Mouse (Mus musculus) bone marrow macrophage, adult 2 months (primary cell): ENCODE measurements around the gene Polm. TPM values are rescaled to one million over a fixed set of nuclear protein-coding genes. Genes with fewer than 3 reads are reported as not detected.

Experiments
- H3K27ac ChIP-seq: 2 replicates; pipeline ENCODE4 v1.5.1; 2012; ENCODE audit warnings: low read depth, low read length; ENCODE audit not compliant: insufficient read depth
- H3K4me1 ChIP-seq: 2 replicates; pipeline ENCODE4 v1.6.1; 2012; ENCODE audit warnings: low read length; ENCODE audit not compliant: control insufficient read depth, insufficient read depth
- H3K4me3 ChIP-seq: 2 replicates; pipeline ENCODE4 v1.5.1; 2012; ENCODE audit warnings: mild to moderate bottlenecking, low read length, moderate library complexity; ENCODE audit not compliant: insufficient read depth
- CTCF ChIP-seq: IDR thresholded peaks from 2 replicates; pipeline ENCODE4 v1.5.1; 2012; ENCODE audit warnings: low read depth, mild to moderate bottlenecking, low read length, moderate library complexity
- POLR2A ChIP-seq: IDR thresholded peaks from 2 replicates; pipeline ENCODE4 v1.6.1; 2012; ENCODE audit warnings: mild to moderate bottlenecking, low read depth, low read length, borderline replicate concordance
- polyA plus RNA-seq: library from polyadenylated mRNA; stranded (reverse); fragments of >200 nt; gene quantifications from 2 replicates; pipeline ENCODE4 v1.2.4, GENCODE M21; 2012; ENCODE audit not compliant: missing spikeins, insufficient read depth, insufficient read length

The Polm gene
- polyA plus RNA-seq, 1 experiment, result 11.4 TPM

- peaks cover 6% of the 10 kb centered on the region; the same call in 1 of the 2 replicates for H3K4me1 ChIP-seq
- TF ChIP-seq CTCF (no peak), POLR2A (no peak)
- no peak overlapping the region for H3K4me3 ChIP-seq
- H3K27ac ChIP-seq, result no peak overlapping the region
Measured at GRCm38 (mm10) chr11:5855902-5856301, 18.1 kb upstream of the Polm start.

- peaks cover 6% of the 10 kb centered on the region; the same call in 1 of the 2 replicates for H3K4me1 ChIP-seq
- no peak overlapping the region for H3K4me3 ChIP-seq
- no peak overlapping the region for H3K27ac ChIP-seq
- TF ChIP-seq POLR2A, result no peak
- TF ChIP-seq CTCF, result no peak
Measured at GRCm38 (mm10) chr11:5855481-5855880, 17.7 kb upstream of the Polm start.

GRCm38 (mm10) chr11:5852314-5852713 is 14.5 kb upstream of the Polm start:
- TF ChIP-seq CTCF, result no peak
- TF ChIP-seq POLR2A, result no peak
- peaks cover 6% of the 10 kb centered on the region; the same call in 1 of the 2 replicates for H3K4me1 ChIP-seq
- no peak overlapping the region for H3K4me3 ChIP-seq
- H3K27ac ChIP-seq, result no peak overlapping the region

- Histone ChIP-seq H3K4me3 (no peak overlapping the region), H3K4me1 (peaks cover 6% of the 10 kb centered on the region; the same call in 1 of the 2 replicates), H3K27ac (no peak overlapping the region)
- no peak for TF ChIP-seq POLR2A
- TF ChIP-seq CTCF, result no peak
Measured at GRCm38 (mm10) chr11:5851021-5851736, 13.4 kb upstream of the Polm start.

- H3K4me3 ChIP-seq, result no peak overlapping the region
- H3K27ac ChIP-seq, result no peak overlapping the region
- TF ChIP-seq POLR2A, result no peak
- TF ChIP-seq CTCF, result no peak
- no peaks in the 10 kb centered on the region for H3K4me1 ChIP-seq
Measured at GRCm38 (mm10) chr11:5850452-5850851, 12.6 kb upstream of the Polm start.

- TF ChIP-seq CTCF (no peak), POLR2A (no peak)
- H3K4me3 ChIP-seq, result no peak overlapping the region
- H3K27ac ChIP-seq, result no peak overlapping the region
- H3K4me1 ChIP-seq, result no peaks in the 10 kb centered on the region
Measured at GRCm38 (mm10) chr11:5849316-5849715, 11.5 kb upstream of the Polm start.

GRCm38 (mm10) chr11:5848741-5849140 is 10.9 kb upstream of the Polm start:
- TF ChIP-seq CTCF (no peak), POLR2A (no peak)

GRCm38 (mm10) chr11:5846639-5847345 is 9.0 kb upstream of the Polm start:
- TF ChIP-seq CTCF, result no peak
- no peak for TF ChIP-seq POLR2A
- H3K4me3 ChIP-seq, result no peak overlapping the region
- no peaks in the 10 kb centered on the region for H3K4me1 ChIP-seq
- no peak overlapping the region for H3K27ac ChIP-seq

More at GRCm38 (mm10) chr11:5848741-5849140, 10.9 kb upstream of the Polm start:
- Histone ChIP-seq H3K4me1 (no peaks in the 10 kb centered on the region), H3K4me3 (no peak overlapping the region), H3K27ac (no peak overlapping the region)

- Histone ChIP-seq H3K4me1 (no peaks in the 10 kb centered on the region), H3K4me3 (no peak overlapping the region), H3K27ac (no peak overlapping the region)
- TF ChIP-seq POLR2A, result no peak
- no peak for TF ChIP-seq CTCF
Measured at GRCm38 (mm10) chr11:5843131-5843530, 5.3 kb upstream of the Polm start.

- no peaks in the 10 kb centered on the region for H3K4me1 ChIP-seq
- H3K4me3 ChIP-seq, result no peak overlapping the region
- no peak overlapping the region for H3K27ac ChIP-seq
- TF ChIP-seq CTCF, result no peak
- no peak for TF ChIP-seq POLR2A
Measured at GRCm38 (mm10) chr11:5841751-5842150, 3.9 kb upstream of the Polm start.
